Comparison of ENCODE assay signal across 1 mouse cellular context in genomic region chr6:47813257-47813878, GRCm38 (mm10).
TF ChIP-seq lines count a peak whose summit lies in the region.

Gene Pdia4, minus strand, starts transcription at chr6:47813430.

TF ChIP-seq in CH12.LX, 34 proteins besides CTCF, POLR2A, EP300 and RAD21 (continued from another document):
- TF ChIP-seq MEF2A (IDR thresholded peaks at IDR 0.05; ENCODE audit: borderline replicate concordance, low read depth, low read length) (peak; percentile 17; the same call in 1 of the 2 replicates), SIN3A (IDR thresholded peaks at IDR 0.05; ENCODE audit: low read length) (peak; percentile 92), ETS1 (conservative IDR thresholded peaks at IDR 0.05; ENCODE audit: low read depth, low read length) (peak; percentile 14; the same call in 1 of the 2 replicates), JUN (IDR thresholded peaks at IDR 0.05; ENCODE audit: insufficient read depth, low read depth, low read length) (no peak), CHD2 (IDR thresholded peaks at IDR 0.05; ENCODE audit: low read length) (peak; percentile 39; the same call in 1 of the 2 replicates), CHD1 (IDR thresholded peaks at IDR 0.05; ENCODE audit: low read depth, low read length) (0 out of 2 replicates have a peak, but pooled peaks have one; percentile 9), SMC3 (IDR thresholded peaks at IDR 0.05; ENCODE audit: low read depth, low read length) (no peak), BHLHE40 (IDR thresholded peaks at IDR 0.05; ENCODE audit: low read depth, low read length) (peak; percentile 85), ZMIZ1 (IDR thresholded peaks at IDR 0.05; ENCODE audit: low read depth, low read length) (peak; percentile 86)
